Mouse (Mus musculus): ENCODE data around the gene Cuedc2. TPM values are rescaled to one million over a fixed set of nuclear protein-coding genes. Genes with fewer than 3 reads are reported as not detected.
A peak's percentile ranks its signal among the peaks of the same experiment; 100 is the strongest.

Cuedc2 gene
- polyA plus RNA-seq, 1 experiment from 2014 or later: 300 TPM

GRCm38 (mm10) chr19:46285631-46286030 lies 52.9 kb downstream of the Cuedc2 start:
- 92% methylated on average over 7 of the region's 7 CpGs for WGBS
- Histone ChIP-seq H3K4me3 (replicated peaks; ENCODE audit: low read depth, low read length) (no peak overlapping the region), H3K9ac (replicated peaks; ENCODE audit: low read length) (no peak overlapping the region), H3K9me3 (ENCODE audit: control insufficient read depth, low read length) (no peaks in the 10 kb centered on the region), H3K27me3 (ENCODE audit: control insufficient read depth, insufficient read depth, low read length) (no peaks in the 10 kb centered on the region), H3K4me1 (ENCODE audit: control insufficient read depth, insufficient read depth, low read length) (no peaks in the 10 kb centered on the region), H3K4me2 (ENCODE audit: low read length) (no peak overlapping the region), H3K36me3 (ENCODE audit: control insufficient read depth, insufficient read depth, low read length) (peaks cover 66% of the 10 kb centered on the region), H3K27ac (replicated peaks; ENCODE audit: low read depth, low read length) (no peak overlapping the region)
- ATAC-seq (ENCODE audit: low FRiP score, low TSS enrichment): no peak
- no peak for DNase-seq

DNA sequence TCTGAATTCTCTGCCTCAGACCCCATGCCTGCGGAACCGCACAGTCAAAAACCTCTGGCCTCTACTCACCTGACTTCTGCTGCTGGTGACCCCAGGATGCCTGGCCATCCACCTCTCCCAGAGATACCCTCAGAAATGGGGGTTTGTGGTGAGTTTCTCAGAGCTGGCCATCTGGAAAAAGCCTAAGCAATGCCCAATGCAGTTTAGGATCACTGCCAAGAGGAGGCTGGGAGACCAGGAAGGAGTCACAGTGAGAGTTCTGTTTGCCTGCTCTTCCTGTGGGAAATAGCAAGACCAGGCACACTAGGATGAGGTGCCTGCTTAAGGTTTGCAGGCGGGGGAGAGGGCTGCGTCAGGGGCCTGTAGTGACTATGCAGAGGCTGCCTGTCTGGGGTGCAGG lies 53.8 kb downstream of the Cuedc2 start:
- Histone ChIP-seq H3K36me3 (ENCODE audit: control insufficient read depth, insufficient read depth, low read length) (peaks cover 76% of the 10 kb centered on the region), H3K4me1 (ENCODE audit: control insufficient read depth, insufficient read depth, low read length) (no peaks in the 10 kb centered on the region), H3K27me3 (ENCODE audit: control insufficient read depth, insufficient read depth, low read length) (no peaks in the 10 kb centered on the region), H3K4me2 (ENCODE audit: low read length) (no peak overlapping the region), H3K9me3 (ENCODE audit: control insufficient read depth, low read length) (no peaks in the 10 kb centered on the region), H3K4me3 (replicated peaks; ENCODE audit: low read depth, low read length) (no peak overlapping the region), H3K27ac (replicated peaks; ENCODE audit: low read depth, low read length) (no peak overlapping the region), H3K9ac (replicated peaks; ENCODE audit: low read length) (no peak overlapping the region)
- ATAC-seq (ENCODE audit: low FRiP score, low TSS enrichment) (no peak), DNase-seq (no peak)
- WGBS: 93% methylated on average over 4 of the region's 4 CpGs

DNA sequence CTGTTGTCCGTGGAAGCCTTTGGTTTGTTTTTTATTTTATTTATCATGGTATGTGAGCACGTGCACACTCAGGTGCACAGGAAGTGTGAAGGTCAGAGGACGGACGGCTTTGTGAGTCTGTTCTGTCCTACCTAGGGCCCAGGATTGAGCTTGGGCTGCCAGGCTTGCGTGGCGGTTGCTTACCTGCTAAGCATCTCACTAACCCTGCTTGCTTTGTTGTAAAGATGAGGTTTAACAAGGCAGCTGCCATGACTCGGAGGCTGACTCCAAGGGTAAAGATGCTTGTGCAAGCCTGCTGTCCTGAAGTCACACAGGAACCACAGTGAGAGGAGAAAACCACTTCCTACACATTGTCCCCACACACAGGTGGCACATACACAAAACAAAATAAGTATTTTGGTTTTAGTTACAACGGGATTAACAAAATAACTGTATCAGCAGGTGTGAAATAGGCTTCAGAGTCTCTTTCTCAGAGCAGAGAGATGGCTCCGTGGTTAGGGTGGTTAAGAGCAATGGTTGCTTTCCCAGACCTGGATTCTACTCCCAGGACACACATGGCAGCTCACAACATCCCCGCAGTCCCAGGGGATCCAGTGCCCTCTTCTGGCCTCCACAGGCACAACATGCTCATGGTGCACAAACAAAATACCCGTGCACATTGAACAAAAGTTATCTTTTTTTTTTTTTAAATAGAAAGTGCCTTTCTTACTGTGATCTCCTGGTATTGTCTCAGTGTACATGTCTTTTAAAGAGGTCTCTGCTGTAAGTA lies 56.2 kb downstream of the Cuedc2 start:
- no peak overlapping the region for H3K27ac ChIP-seq (replicated peaks; ENCODE audit: low read depth, low read length)
- H3K36me3 ChIP-seq (ENCODE audit: control insufficient read depth, insufficient read depth, low read length): peaks cover 95% of the 10 kb centered on the region
- H3K9me3 ChIP-seq (ENCODE audit: control insufficient read depth, low read length): no peaks in the 10 kb centered on the region
- 96% methylated on average over 11 of the region's 11 CpGs for WGBS
- H3K27me3 ChIP-seq (ENCODE audit: control insufficient read depth, insufficient read depth, low read length): no peaks in the 10 kb centered on the region
- H3K4me3 ChIP-seq (replicated peaks; ENCODE audit: low read depth, low read length): no peak overlapping the region
- H3K4me1 ChIP-seq (ENCODE audit: control insufficient read depth, insufficient read depth, low read length): no peaks in the 10 kb centered on the region
- no peak for DNase-seq
- H3K4me2 ChIP-seq (ENCODE audit: low read length): no peak overlapping the region
- no peak for ATAC-seq (ENCODE audit: low FRiP score, low TSS enrichment)
- no peak overlapping the region for H3K9ac ChIP-seq (replicated peaks; ENCODE audit: low read length)

MicroRNAs within 50 kb of the gene (microRNA counts, 519-probe panel; counts per million panel counts)
- microRNA mmu-miR-146b: not detected

Small RNAs within 50 kb of the gene (microRNA-seq; reads per million reads assigned to microRNA genes)
- gene Mir146b: 1.6 reads per million, percentile 6 among the genes with 10 or more reads in this experiment

Other genes with a start within 250 kb of the Cuedc2 start
- gene Elovl3, start 206.8 kb downstream of the Cuedc2 start, polyA plus RNA-seq (2014; fragmentation: Nextera tagmentation; extraction: Ambion mirVana): 0.47 and 0.76 TPM in 2 replicates
- 3.6 and 3.9 TPM in 2 replicates for gene Pitx3, start 190.4 kb downstream of the Cuedc2 start, polyA plus RNA-seq (2014; fragmentation: Nextera tagmentation; extraction: Ambion mirVana)
- gene Gbf1, start 186.2 kb downstream of the Cuedc2 start, polyA plus RNA-seq (2014; fragmentation: Nextera tagmentation; extraction: Ambion mirVana): 55.2 and 71.8 TPM in 2 replicates
- gene Nfkb2, start 34.4 kb downstream of the Cuedc2 start, polyA plus RNA-seq (2014; fragmentation: Nextera tagmentation; extraction: Ambion mirVana): 1.6 and 2.1 TPM in 2 replicates
- gene Psd, start 11.5 kb downstream of the Cuedc2 start, polyA plus RNA-seq (2014; fragmentation: Nextera tagmentation; extraction: Ambion mirVana): 112 and 144 TPM in 2 replicates
- 45.8 and 53.5 TPM in 2 replicates for gene Fbxl15, start 10.5 kb downstream of the Cuedc2 start, polyA plus RNA-seq (2014; fragmentation: Nextera tagmentation; extraction: Ambion mirVana)
- 7.2 and 7.7 TPM in 2 replicates for gene Mfsd13a, start 2.4 kb upstream of the Cuedc2 start, polyA plus RNA-seq (2014; fragmentation: Nextera tagmentation; extraction: Ambion mirVana)
- gene 2310034G01Rik, start 11.6 kb upstream of the Cuedc2 start, polyA plus RNA-seq (2014; fragmentation: Nextera tagmentation; extraction: Ambion mirVana): 2.8 and 3.1 TPM in 2 replicates
- gene Actr1a, start 57.0 kb upstream of the Cuedc2 start, polyA plus RNA-seq (2014; fragmentation: Nextera tagmentation; extraction: Ambion mirVana): 320 and 379 TPM in 2 replicates
- 22.0 and 29.1 TPM in 2 replicates for gene Sufu, start 58.2 kb upstream of the Cuedc2 start, polyA plus RNA-seq (2014; fragmentation: Nextera tagmentation; extraction: Ambion mirVana)
- gene Trim8, start 163.0 kb upstream of the Cuedc2 start, polyA plus RNA-seq (2014; fragmentation: Nextera tagmentation; extraction: Ambion mirVana): 36.5 and 38.5 TPM in 2 replicates
- 134 and 200 TPM in 2 replicates for gene Arl3, start 234.5 kb upstream of the Cuedc2 start, polyA plus RNA-seq (2014; fragmentation: Nextera tagmentation; extraction: Ambion mirVana)
- gene Sfxn2, start 234.7 kb upstream of the Cuedc2 start, polyA plus RNA-seq (2014; fragmentation: Nextera tagmentation; extraction: Ambion mirVana): 7.3 and 10.2 TPM in 2 replicates